Mouse (Mus musculus): ENCODE measurements at regions not wholly inside any gene's neighbourhood (a gene's known extent, or its start where the extent isn't known, plus 50 kb on each side); places are given as distances from the start of the nearest gene placed in this dataset.

- no peaks in the 10 kb centered on the region for H3K9me3 ChIP-seq (replicated peaks)
- H3K4me3 ChIP-seq = no peak overlapping the region; the same call in 1 of the 2 replicates
- H3K27me3 ChIP-seq (replicated peaks) = no peaks in the 10 kb centered on the region
- peak overlapping the region; percentile 83 for H3K27ac ChIP-seq (ENCODE audit: poor library complexity, severe bottlenecking)
- H3K9ac ChIP-seq = no peak overlapping the region; the same call in 1 of the 2 replicates
- H3K36me3 ChIP-seq = no peaks in the 10 kb centered on the region
- H3K4me2 ChIP-seq = peak overlapping the region; percentile 50
- H3K4me1 ChIP-seq (replicated peaks) = peaks cover 19% of the 10 kb centered on the region
- 9% methylated on average over 11 of the region's 11 CpGs for WGBS
- peak; percentile 85 for ATAC-seq (ENCODE audit: insufficient number of reproducible peaks, low FRiP score)
These were observed 932.5 kb upstream of the Fam160b2 start for GRCm38 (mm10) chr14:71532074-71532659.

- no peaks in the 10 kb centered on the region for H3K9me3 ChIP-seq (replicated peaks)
- H3K4me3 ChIP-seq = no peak overlapping the region
- no peak overlapping the region for H3K9ac ChIP-seq
- no peaks in the 10 kb centered on the region for H3K27me3 ChIP-seq (replicated peaks)
- H3K4me1 ChIP-seq (replicated peaks) = peaks cover 19% of the 10 kb centered on the region
- no peak for ATAC-seq (ENCODE audit: insufficient number of reproducible peaks, low FRiP score)
- H3K27ac ChIP-seq (ENCODE audit: poor library complexity, severe bottlenecking) = no peak overlapping the region
- no peak overlapping the region for H3K4me2 ChIP-seq
- H3K36me3 ChIP-seq = no peaks in the 10 kb centered on the region
- 54% methylated on average over 2 of the region's 2 CpGs for WGBS
These were observed 931.7 kb upstream of the Fam160b2 start for GRCm38 (mm10) chr14:71531298-71531697.

- peaks cover 19% of the 10 kb centered on the region for H3K4me1 ChIP-seq (replicated peaks)
- H3K4me2 ChIP-seq = no peak overlapping the region
- 74% methylated on average over 6 of the region's 6 CpGs for WGBS
- no peaks in the 10 kb centered on the region for H3K9me3 ChIP-seq (replicated peaks)
- H3K27ac ChIP-seq (ENCODE audit: poor library complexity, severe bottlenecking) = no peak overlapping the region
- no peak overlapping the region for H3K9ac ChIP-seq
- no peaks in the 10 kb centered on the region for H3K27me3 ChIP-seq (replicated peaks)
- no peak for ATAC-seq (ENCODE audit: insufficient number of reproducible peaks, low FRiP score)
- H3K4me3 ChIP-seq = no peak overlapping the region
- no peaks in the 10 kb centered on the region for H3K36me3 ChIP-seq
These were observed 930.8 kb upstream of the Fam160b2 start for GRCm38 (mm10) chr14:71530421-71530820.

- no peaks in the 10 kb centered on the region for H3K36me3 ChIP-seq
- ATAC-seq (ENCODE audit: insufficient number of reproducible peaks, low FRiP score) = no peak
- 46% methylated on average over 2 of the region's 2 CpGs for WGBS
- no peak overlapping the region for H3K27ac ChIP-seq (ENCODE audit: poor library complexity, severe bottlenecking)
- no peak overlapping the region for H3K4me3 ChIP-seq
- H3K9ac ChIP-seq = no peak overlapping the region
- H3K4me1 ChIP-seq (replicated peaks) = no peaks in the 10 kb centered on the region
- H3K4me2 ChIP-seq = no peak overlapping the region
- no peaks in the 10 kb centered on the region for H3K27me3 ChIP-seq (replicated peaks)
- H3K9me3 ChIP-seq (replicated peaks) = no peaks in the 10 kb centered on the region
These were observed 918.9 kb upstream of the Fam160b2 start for GRCm38 (mm10) chr14:71518541-71518940.

GRCm38 (mm10) chr14:71500851-71501250 is 901.2 kb upstream of the Fam160b2 start:
- ATAC-seq (ENCODE audit: insufficient number of reproducible peaks, low FRiP score) = no peak
- 84% methylated on average over 1 of the region's 1 CpGs for WGBS
- no peak overlapping the region for H3K27ac ChIP-seq (ENCODE audit: poor library complexity, severe bottlenecking)

GRCm38 (mm10) chr14:71491201-71491600 is 891.6 kb upstream of the Fam160b2 start:
- Histone ChIP-seq H3K9ac (no peak overlapping the region), H3K27me3 (replicated peaks) (no peaks in the 10 kb centered on the region), H3K36me3 (no peaks in the 10 kb centered on the region), H3K4me2 (no peak overlapping the region), H3K4me3 (no peak overlapping the region), H3K27ac (ENCODE audit: poor library complexity, severe bottlenecking) (no peak overlapping the region), H3K4me1 (replicated peaks) (no peaks in the 10 kb centered on the region), H3K9me3 (replicated peaks) (no peaks in the 10 kb centered on the region)
- no peak for ATAC-seq (ENCODE audit: insufficient number of reproducible peaks, low FRiP score)
- WGBS = 79% methylated on average over 7 of the region's 7 CpGs

More at GRCm38 (mm10) chr14:71500851-71501250, 901.2 kb upstream of the Fam160b2 start:
- no peak overlapping the region for H3K4me3 ChIP-seq
- no peaks in the 10 kb centered on the region for H3K27me3 ChIP-seq (replicated peaks)
- no peaks in the 10 kb centered on the region for H3K36me3 ChIP-seq
- no peaks in the 10 kb centered on the region for H3K9me3 ChIP-seq (replicated peaks)
- H3K4me2 ChIP-seq = no peak overlapping the region
- no peak overlapping the region for H3K9ac ChIP-seq
- no peaks in the 10 kb centered on the region for H3K4me1 ChIP-seq (replicated peaks)

- 76% methylated on average over 12 of the region's 12 CpGs for WGBS
These were observed 886.7 kb upstream of the Fam160b2 start for GRCm38 (mm10) chr14:71486176-71486970.

GRCm38 (mm10) chr14:71475656-71476055 is 876.0 kb upstream of the Fam160b2 start:
- H3K9me3 ChIP-seq (replicated peaks) = no peaks in the 10 kb centered on the region
- H3K36me3 ChIP-seq = no peaks in the 10 kb centered on the region
- no peak overlapping the region for H3K4me2 ChIP-seq
- no peak overlapping the region for H3K4me3 ChIP-seq
- H3K9ac ChIP-seq = no peak overlapping the region
- no peak overlapping the region for H3K27ac ChIP-seq (ENCODE audit: poor library complexity, severe bottlenecking)
- no peaks in the 10 kb centered on the region for H3K4me1 ChIP-seq (replicated peaks)
- no peak for ATAC-seq (ENCODE audit: insufficient number of reproducible peaks, low FRiP score)
- WGBS = 48% methylated on average over 2 of the region's 2 CpGs
- H3K27me3 ChIP-seq (replicated peaks) = no peaks in the 10 kb centered on the region

More at GRCm38 (mm10) chr14:71486176-71486970, 886.7 kb upstream of the Fam160b2 start:
- no peak for ATAC-seq (ENCODE audit: insufficient number of reproducible peaks, low FRiP score)
- H3K4me3 ChIP-seq = no peak overlapping the region
- no peak overlapping the region for H3K4me2 ChIP-seq
- no peak overlapping the region for H3K9ac ChIP-seq
- H3K36me3 ChIP-seq = no peaks in the 10 kb centered on the region
- no peaks in the 10 kb centered on the region for H3K4me1 ChIP-seq (replicated peaks)
- no peak overlapping the region for H3K27ac ChIP-seq (ENCODE audit: poor library complexity, severe bottlenecking)
- H3K27me3 ChIP-seq (replicated peaks) = no peaks in the 10 kb centered on the region
- H3K9me3 ChIP-seq (replicated peaks) = no peaks in the 10 kb centered on the region

- no peaks in the 10 kb centered on the region for H3K36me3 ChIP-seq
- 68% methylated on average over 6 of the region's 6 CpGs for WGBS
- no peaks in the 10 kb centered on the region for H3K4me1 ChIP-seq (replicated peaks)
- no peak for ATAC-seq (ENCODE audit: insufficient number of reproducible peaks, low FRiP score)
- no peak overlapping the region for H3K9ac ChIP-seq
- H3K4me2 ChIP-seq = no peak overlapping the region
- no peaks in the 10 kb centered on the region for H3K9me3 ChIP-seq (replicated peaks)
- no peak overlapping the region for H3K27ac ChIP-seq (ENCODE audit: poor library complexity, severe bottlenecking)
- H3K27me3 ChIP-seq (replicated peaks) = no peaks in the 10 kb centered on the region
- no peak overlapping the region for H3K4me3 ChIP-seq
These were observed 874.3 kb upstream of the Fam160b2 start for GRCm38 (mm10) chr14:71473907-71474306.

- no peaks in the 10 kb centered on the region for H3K36me3 ChIP-seq
- no peak overlapping the region for H3K4me3 ChIP-seq
- no peaks in the 10 kb centered on the region for H3K4me1 ChIP-seq (replicated peaks)
- H3K9ac ChIP-seq = no peak overlapping the region
- WGBS = 64% methylated on average over 2 of the region's 2 CpGs
- H3K27me3 ChIP-seq (replicated peaks) = no peaks in the 10 kb centered on the region
- H3K9me3 ChIP-seq (replicated peaks) = no peaks in the 10 kb centered on the region
- no peak overlapping the region for H3K4me2 ChIP-seq
- no peak overlapping the region for H3K27ac ChIP-seq (ENCODE audit: poor library complexity, severe bottlenecking)
- ATAC-seq (ENCODE audit: insufficient number of reproducible peaks, low FRiP score) = no peak
These were observed 832.7 kb upstream of the Fam160b2 start for GRCm38 (mm10) chr14:71432364-71432763.
